In genomic region chr10:96077480-96078066, GRCm38 (mm10) we compare ENCODE assay signal across 14 mouse cellular contexts. TPM values are rescaled to one million over a fixed set of nuclear protein-coding genes. Genes with fewer than 3 reads are reported as not detected.
DNase-seq lines count a peak whose midpoint lies in the region; ATAC-seq and TF ChIP-seq lines count a peak whose summit lies in the region.
"Not testable (repeated sequence)": the region's sequence is repeated elsewhere in the genome, so short reads cannot be mapped to it uniquely, and the experiment has no call there.
"Had no signal": no experiment of that assay in that cellular context is flagged by ENCODE, and none has a peak within 500 bp of the region (broad histone marks: within the 10 kb centered on the region; RNA-seq: fewer than 3 reads in every experiment).

No protein-coding gene starts in this region.

- H3K9ac ChIP-seq in embryonic facial prominence, embryonic 13.5 days; forebrain, postnatal 0 days; hindbrain, embryonic 12.5 days; kidney, embryonic 15.5 days; liver, embryonic 15.5 days; midbrain, embryonic 13.5 days (replicated peaks); stomach, embryonic 14.5 days (replicated peaks; ENCODE audit: low read depth, low read length): not testable (repeated sequence)

- not testable (repeated sequence) for TF ChIP-seq CTCF in forebrain, postnatal 0 days (IDR thresholded peaks at IDR 0.05; ENCODE audit: low read depth)

- ATAC-seq in embryonic facial prominence, embryonic 13.5 days (ENCODE audit: insufficient number of reproducible peaks, insufficient read depth, low FRiP score, low TSS enrichment, low read depth), result peak; percentile 100
- peak; percentile 100 for ATAC-seq in forebrain, postnatal 0 days
- ATAC-seq in hindbrain, embryonic 12.5 days (ENCODE audit: low FRiP score), result peak; percentile 100
- peak; percentile 100 for ATAC-seq in kidney, embryonic 15.5 days (replicated peaks; ENCODE audit: low FRiP score)
- ATAC-seq in liver, embryonic 15.5 days (ENCODE audit: insufficient read depth), result peak; percentile 100
- ATAC-seq in midbrain, embryonic 13.5 days, result peak; percentile 100
- peak; percentile 100 for ATAC-seq in stomach, embryonic 14.5 days (ENCODE audit: insufficient number of reproducible peaks, insufficient read depth, low FRiP score, low read depth)

- H3K4me3 ChIP-seq in embryonic facial prominence, embryonic 13.5 days; forebrain, postnatal 0 days (ENCODE audit: low read depth, low read length); hindbrain, embryonic 12.5 days; kidney, embryonic 15.5 days (replicated peaks); liver, embryonic 15.5 days (replicated peaks); midbrain, embryonic 13.5 days (replicated peaks); stomach, embryonic 14.5 days (ENCODE audit: low read depth, low read length): not testable (repeated sequence)

- H3K4me1 ChIP-seq in embryonic facial prominence, embryonic 13.5 days, result peaks cover 11% of the 10 kb centered on the region
- H3K4me1 ChIP-seq in forebrain, postnatal 0 days (ENCODE audit: insufficient read depth); hindbrain, embryonic 12.5 days; kidney, embryonic 15.5 days; liver, embryonic 15.5 days (replicated peaks); midbrain, embryonic 13.5 days (replicated peaks); stomach, embryonic 14.5 days (ENCODE audit: control insufficient read depth, insufficient read depth, low read length): not testable (repeated sequence)

- H3K27ac ChIP-seq in embryonic facial prominence, embryonic 13.5 days; forebrain, postnatal 0 days (ENCODE audit: low read depth, low read length); hindbrain, embryonic 12.5 days; kidney, embryonic 15.5 days; liver, embryonic 15.5 days (replicated peaks); midbrain, embryonic 13.5 days; stomach, embryonic 14.5 days (ENCODE audit: low read length): not testable (repeated sequence)

- H3K27me3 ChIP-seq in embryonic facial prominence, embryonic 13.5 days; forebrain, postnatal 0 days (ENCODE audit: insufficient read depth, low read length); hindbrain, embryonic 12.5 days; kidney, embryonic 15.5 days; liver, embryonic 15.5 days; midbrain, embryonic 13.5 days; stomach, embryonic 14.5 days (ENCODE audit: control insufficient read depth, insufficient read depth, low read length): not testable (repeated sequence)

- peak; percentile 51 for DNase-seq in 416B (ENCODE audit: low read depth)
- not testable (repeated sequence) for DNase-seq in forebrain, postnatal 0 days

- H3K9me3 ChIP-seq in embryonic facial prominence, embryonic 13.5 days; forebrain, postnatal 0 days (ENCODE audit: low read length); hindbrain, embryonic 12.5 days (replicated peaks); kidney, embryonic 15.5 days (replicated peaks); liver, embryonic 15.5 days (replicated peaks); midbrain, embryonic 13.5 days; stomach, embryonic 14.5 days (ENCODE audit: control insufficient read depth, low read depth, low read length): not testable (repeated sequence)

- H3K4me2 ChIP-seq in embryonic facial prominence, embryonic 13.5 days; forebrain, postnatal 0 days (ENCODE audit: low read depth); hindbrain, embryonic 12.5 days (replicated peaks); kidney, embryonic 15.5 days; liver, embryonic 15.5 days; midbrain, embryonic 13.5 days (replicated peaks); stomach, embryonic 14.5 days (replicated peaks; ENCODE audit: low read depth, low read length): not testable (repeated sequence)

- 81% methylated on average over 6 of the region's 6 CpGs for WGBS in embryonic facial prominence, embryonic 13.5 days
- WGBS in forebrain, postnatal 0 days, result 92% methylated on average over 6 of the region's 6 CpGs
- WGBS in hindbrain, embryonic 12.5 days, result 91% methylated on average over 6 of the region's 6 CpGs
- WGBS in kidney, embryonic 15.5 days, result 79% methylated on average over 6 of the region's 6 CpGs
- 73% methylated on average over 6 of the region's 6 CpGs for WGBS in liver, embryonic 15.5 days (ENCODE audit: insufficient replicate concordance)
- 90% methylated on average over 6 of the region's 6 CpGs for WGBS in midbrain, embryonic 13.5 days
- 88% methylated on average over 6 of the region's 6 CpGs for WGBS in stomach, embryonic 14.5 days

- not testable (repeated sequence) for H3K36me3 ChIP-seq in embryonic facial prominence, embryonic 13.5 days; forebrain, postnatal 0 days (ENCODE audit: insufficient read depth); hindbrain, embryonic 12.5 days; kidney, embryonic 15.5 days; liver, embryonic 15.5 days (replicated peaks); midbrain, embryonic 13.5 days; stomach, embryonic 14.5 days (ENCODE audit: control insufficient read depth, insufficient read depth, low read length)

RNA-seq across cellular contexts. Expression of gene Gm5426, which starts 58.8 kb away (rescaled TPM):
- not detected in 2 replicates for polyA plus RNA-seq in embryonic facial prominence, embryonic 13.5 days (2015; fragmentation: Nextera tagmentation; extraction: Ambion mirVana)
- not detected in 2 replicates for total RNA-seq in forebrain, postnatal 0 days (2014; rRNA removed)
- not detected in 2 replicates for polyA plus RNA-seq in forebrain, postnatal 0 days (2015; fragmentation: Nextera tagmentation; extraction: Ambion mirVana)
- not detected in 2 replicates for polyA plus RNA-seq in hindbrain, embryonic 12.5 days (2016; fragmentation: Nextera tagmentation; extraction: Ambion mirVana)
- polyA plus RNA-seq in kidney, embryonic 15.5 days (2015; fragmentation: Nextera tagmentation; extraction: Ambion mirVana), result not detected in 2 replicates
- polyA plus RNA-seq in liver, embryonic 15.5 days (2015; fragmentation: Nextera tagmentation; extraction: Ambion mirVana), result not detected in 2 replicates
- not detected in 2 replicates for polyA plus RNA-seq in midbrain, embryonic 13.5 days (2015; fragmentation: Nextera tagmentation; extraction: Ambion mirVana)
- polyA plus RNA-seq in stomach, embryonic 14.5 days (2014; fragmentation: Nextera tagmentation; extraction: Ambion mirVana), result not detected in 2 replicates
- total RNA-seq: adrenal gland, adult 8-10 months; gastrocnemius, adult 8-10 months; left cerebral cortex, postnatal 14 days had no signal
- polyA plus RNA-seq: C2C12; heart, embryonic 10.5 days; thymus, postnatal 0 days had no signal
